Mouse (Mus musculus): ENCODE results near the gene Apoe. TPM values are rescaled to one million over a fixed set of nuclear protein-coding genes. Genes with fewer than 3 reads are reported as not detected.

Gene Apoe
- polyA plus RNA-seq (2017; shearing (Covaris generic)), result 23.1 TPM

GRCm38 (mm10) chr7:19698907-19699826 is at the start of gene Apoe:
TSS of gene Apoe (minus strand) at chr7:19699188.

GRCm38 (mm10) chr7:19715239-19716054 is 16.5 kb upstream of the Apoe start, which contains the start of gene Tomm40:
TSS of gene Tomm40 (minus strand) at chr7:19715438.

GRCm38 (mm10) chr7:19691873-19692865 is 6.8 kb downstream of the Apoe start, which contains the start of gene Apoc1:
TSS of gene Apoc1 (minus strand) at chr7:19692660.

GRCm38 (mm10) chr7:19681202-19681694 is 17.7 kb downstream of the Apoe start, which contains the start of the genes Gm44805 and Apoc4:
TSS of gene Gm44805 (minus strand) at chr7:19681423.
TSS of gene Apoc4 (minus strand) at chr7:19681479.

GRCm38 (mm10) chr7:19677872-19678271 is 21.1 kb downstream of the Apoe start, which contains the start of gene Apoc2:
TSS of gene Apoc2 (minus strand) at chr7:19677941.

GRCm38 (mm10) chr7:19664955-19665841 is 33.8 kb downstream of the Apoe start, which contains the start of gene Clptm1:
TSS of gene Clptm1 (minus strand) at chr7:19665033.

Other genes with a start within 250 kb of the Apoe start
- gene Mark4, start 240.4 kb downstream of the Apoe start, polyA plus RNA-seq (2017; shearing (Covaris generic)), result 9.0 TPM
- not detected for gene Exoc3l2, start 235.9 kb downstream of the Apoe start, polyA plus RNA-seq (2017; shearing (Covaris generic))
- 11.3 TPM for gene Bloc1s3, start 190.8 kb downstream of the Apoe start, polyA plus RNA-seq (2017; shearing (Covaris generic))
- gene Trappc6a, start 190.8 kb downstream of the Apoe start, polyA plus RNA-seq (2017; shearing (Covaris generic)), result 123 TPM
- not detected for gene Nkpd1, start 181.3 kb downstream of the Apoe start, polyA plus RNA-seq (2017; shearing (Covaris generic))
- gene Ppp1r37, start 136.1 kb downstream of the Apoe start, polyA plus RNA-seq (2017; shearing (Covaris generic)), result 18.0 TPM
- 1.4 TPM for gene Zfp296, start 121.9 kb downstream of the Apoe start, polyA plus RNA-seq (2017; shearing (Covaris generic))
- gene Gemin7, start 121.6 kb downstream of the Apoe start, polyA plus RNA-seq (2017; shearing (Covaris generic)), result 120 TPM
- 75.0 TPM for gene Clasrp, start 94.7 kb downstream of the Apoe start, polyA plus RNA-seq (2017; shearing (Covaris generic))
- 87.1 TPM for gene Relb, start 69.8 kb downstream of the Apoe start, polyA plus RNA-seq (2017; shearing (Covaris generic))
- gene Clptm1, start 34.2 kb downstream of the Apoe start, polyA plus RNA-seq (2017; shearing (Covaris generic)), result 156 TPM
- gene Apoc2, start 21.2 kb downstream of the Apoe start, polyA plus RNA-seq (2017; shearing (Covaris generic)), result not detected
- not detected for gene Gm44805, start 17.8 kb downstream of the Apoe start, polyA plus RNA-seq (2017; shearing (Covaris generic))
- not detected for gene Apoc4, start 17.7 kb downstream of the Apoe start, polyA plus RNA-seq (2017; shearing (Covaris generic))
- 0.99 TPM for gene Apoc1, start 6.5 kb downstream of the Apoe start, polyA plus RNA-seq (2017; shearing (Covaris generic))
- gene Tomm40, start 16.2 kb upstream of the Apoe start, polyA plus RNA-seq (2017; shearing (Covaris generic)), result 89.0 TPM
- 1.2 TPM for gene Nectin2, start 51.3 kb upstream of the Apoe start, polyA plus RNA-seq (2017; shearing (Covaris generic))
- 13.3 TPM for gene Bcam, start 71.8 kb upstream of the Apoe start, polyA plus RNA-seq (2017; shearing (Covaris generic))
- 0.17 TPM for gene Cblc, start 97.6 kb upstream of the Apoe start, polyA plus RNA-seq (2017; shearing (Covaris generic))
- gene Bcl3, start 123.6 kb upstream of the Apoe start, polyA plus RNA-seq (2017; shearing (Covaris generic)), result 116 TPM
- 0.45 TPM for gene Gm19345, start 152.8 kb upstream of the Apoe start, polyA plus RNA-seq (2017; shearing (Covaris generic))
- 0.37 TPM for gene Ceacam16, start 162.1 kb upstream of the Apoe start, polyA plus RNA-seq (2017; shearing (Covaris generic))
- gene Ceacam19, start 188.8 kb upstream of the Apoe start, polyA plus RNA-seq (2017; shearing (Covaris generic)), result not detected
- gene Pvr, start 222.0 kb upstream of the Apoe start, polyA plus RNA-seq (2017; shearing (Covaris generic)), result 41.8 TPM

All from CD4-positive, CD25-positive, alpha-beta regulatory T cell (primary cell).